Mouse (Mus musculus) forebrain, embryonic 14.5 days (tissue): Measurements from ENCODE around the gene Asf1a. TPM values are rescaled to one million over a fixed set of nuclear protein-coding genes. Genes with fewer than 3 reads are reported as not detected.
"Not testable (repeated sequence)": the region's sequence is repeated elsewhere in the genome, so short reads cannot be mapped to it uniquely, and the experiment has no call there.

Experiments used
- ATAC-seq: fragments of 200-750 bp; cut with Nextera tagmentation; 2 replicates; pipeline ENCODE4 v1.8.0; 2017; ENCODE audit warnings: mild to moderate bottlenecking, moderate library complexity
- DNase-seq: peaks from one replicate; pipeline ENCODE4 v3.0.0-alpha.2; 2015; ENCODE audit warnings: low spot score
- H3K27ac ChIP-seq: fragments of 300-500 bp; sonication (generic); 2 replicates; pipeline ENCODE4 v1.5.1; 2014; ENCODE audit warnings: low read depth, mild to moderate bottlenecking, control low read depth, low read length, moderate library complexity
- H3K27me3 ChIP-seq: fragments of 300-500 bp; sonication (generic); replicated peaks from 2 replicates; pipeline ENCODE4 v1.6.1; 2014; ENCODE audit warnings: low read length, control low read depth, mixed read lengths; ENCODE audit not compliant: control insufficient read depth, insufficient read depth
- H3K36me3 ChIP-seq: fragments of 300-500 bp; sonication (generic); 2 replicates; pipeline ENCODE4 v1.6.1; 2014; ENCODE audit warnings: low read length, control low read depth; ENCODE audit not compliant: control insufficient read depth, insufficient read depth
- H3K4me1 ChIP-seq: fragments of 300-500 bp; sonication (generic); 2 replicates; pipeline ENCODE4 v1.6.1; 2014; ENCODE audit warnings: antibody characterized with exemption, low read length, control low read depth; ENCODE audit not compliant: control insufficient read depth, insufficient read depth
- H3K4me2 ChIP-seq: fragments of 300-500 bp; sonication (generic); 2 replicates; pipeline ENCODE4 v1.6.1; 2014; ENCODE audit warnings: mild to moderate bottlenecking, control low read depth, low read length
- H3K4me3 ChIP-seq: fragments of 300-500 bp; sonication (generic); 2 replicates; pipeline ENCODE4 v1.5.1; 2014; ENCODE audit warnings: low read depth, low read length, control low read depth
- H3K9ac ChIP-seq: fragments of 300-500 bp; sonication (generic); 2 replicates; pipeline ENCODE4 v1.6.1; 2014; ENCODE audit warnings: mild to moderate bottlenecking, low read length, control low read depth, moderate library complexity
- H3K9me3 ChIP-seq: fragments of 300-500 bp; sonication (generic); replicated peaks from 2 replicates; pipeline ENCODE4 v1.6.1; 2016; ENCODE audit warnings: low read length, control low read depth, mixed read lengths; ENCODE audit not compliant: control insufficient read depth
- WGBS: fragments of 180-500 bp; shearing (Covaris S2); extraction: QIAGEN DNeasy Blood & Tissue Kit; methylation state at CpG from one replicate; pipeline ENCODE4 v1.1.7; 2014; 5-methylcytosine and 5-hydroxymethylcytosine counted together
- polyA plus RNA-seq: library from polyadenylated mRNA; unstranded; fragments of >200 nt; fragmentation: Nextera tagmentation; extraction: Ambion mirVana; gene quantifications from 2 replicates; pipeline ENCODE4 v1.2.1, GENCODE M21; 2014

Asf1a gene
- polyA plus RNA-seq, 1 experiment from 2014 or later = 119 TPM

- Histone ChIP-seq H3K9ac (peak overlapping the region; percentile 69), H3K4me1 (peaks cover 2% of the 10 kb centered on the region; the same call in 1 of the 2 replicates), H3K27me3 (no peaks in the 10 kb centered on the region), H3K4me3 (peak overlapping the region; percentile 75), H3K4me2 (peak overlapping the region; percentile 47), H3K9me3 (no peaks in the 10 kb centered on the region), H3K36me3 (no peaks in the 10 kb centered on the region), H3K27ac (peak overlapping the region; percentile 87)
- peak; percentile 85 for ATAC-seq
- DNase-seq = peak; percentile 94
- WGBS = under 1% methylated on average over 67 of the region's 67 CpGs
Observed at GRCm38 (mm10) chr10:53629247-53629917, 32.8 kb downstream of the Asf1a start.

GRCm38 (mm10) chr10:53629918-53630250, 33.3 kb downstream of the Asf1a start:
- H3K27me3 ChIP-seq = no peaks in the 10 kb centered on the region
- peak; percentile 95 for ATAC-seq
- H3K4me3 ChIP-seq = peak overlapping the region; percentile 75
- H3K9me3 ChIP-seq = no peaks in the 10 kb centered on the region
- peak; percentile 99 for DNase-seq
- peaks cover 2% of the 10 kb centered on the region; the same call in 1 of the 2 replicates for H3K4me1 ChIP-seq
- H3K9ac ChIP-seq = peak overlapping the region; percentile 69
- no peaks in the 10 kb centered on the region for H3K36me3 ChIP-seq
- peak overlapping the region; percentile 87 for H3K27ac ChIP-seq
- under 1% methylated on average over 35 of the region's 35 CpGs for WGBS
- peak overlapping the region; percentile 47 for H3K4me2 ChIP-seq

- not testable (repeated sequence) for DNase-seq, H3K36me3 ChIP-seq, ATAC-seq, H3K4me1 ChIP-seq, H3K9me3 ChIP-seq, H3K27me3 ChIP-seq
- peak within 1 kb of the TSS; percentile 87 for H3K27ac ChIP-seq
- WGBS = 57% methylated on average over 10 of the region's 10 CpGs
- H3K4me3 ChIP-seq = peak within 1 kb of the TSS; percentile 75
- peak within 1 kb of the TSS; percentile 69 for H3K9ac ChIP-seq
- H3K4me2 ChIP-seq = peak within 1 kb of the TSS; percentile 47
Observed at GRCm38 (mm10) chr10:53630339-53630738, 33.8 kb downstream of the Asf1a start, which contains the start of gene Mcm9. Gene Mcm9 (minus strand): TSS chr10:53630439.

- Histone ChIP-seq H3K9ac (no peak overlapping the region), H3K4me1 (no peaks in the 10 kb centered on the region), H3K27ac (no peak overlapping the region), H3K36me3 (no peaks in the 10 kb centered on the region), H3K27me3 (no peaks in the 10 kb centered on the region), H3K4me3 (no peak overlapping the region), H3K4me2 (no peak overlapping the region), H3K9me3 (no peaks in the 10 kb centered on the region)
- ATAC-seq (no peak), DNase-seq (no peak)
- WGBS = 65% methylated on average over 10 of the region's 10 CpGs
Observed at GRCm38 (mm10) chr10:53634160-53634559, 37.6 kb downstream of the Asf1a start.

GRCm38 (mm10) chr10:53635246-53635971, 38.9 kb downstream of the Asf1a start:
- H3K36me3 ChIP-seq = no peaks in the 10 kb centered on the region
- H3K4me2 ChIP-seq = no peak overlapping the region
- no peak for ATAC-seq
- 89% methylated on average over 13 of the region's 13 CpGs for WGBS
- H3K27me3 ChIP-seq = no peaks in the 10 kb centered on the region
- no peaks in the 10 kb centered on the region for H3K9me3 ChIP-seq
- H3K9ac ChIP-seq = no peak overlapping the region
- no peak overlapping the region for H3K27ac ChIP-seq
- H3K4me3 ChIP-seq = no peak overlapping the region
- DNase-seq = no peak
- no peaks in the 10 kb centered on the region for H3K4me1 ChIP-seq

- H3K36me3 ChIP-seq = no peaks in the 10 kb centered on the region
- H3K4me3 ChIP-seq = no peak overlapping the region
- H3K4me2 ChIP-seq = no peak overlapping the region
- H3K27ac ChIP-seq = no peak overlapping the region
- DNase-seq = peak; percentile 70
- ATAC-seq = peak; percentile 57; the same call in 1 of the 2 replicates
- H3K4me1 ChIP-seq = no peaks in the 10 kb centered on the region
- H3K9ac ChIP-seq = no peak overlapping the region
- H3K9me3 ChIP-seq = no peaks in the 10 kb centered on the region
- no peaks in the 10 kb centered on the region for H3K27me3 ChIP-seq
Observed at GRCm38 (mm10) chr10:53641507-53641906, 45.0 kb downstream of the Asf1a start.

GRCm38 (mm10) chr10:53650683-53651082, 54.1 kb downstream of the Asf1a start:
- Histone ChIP-seq H3K36me3 (no peaks in the 10 kb centered on the region), H3K27ac (no peak overlapping the region), H3K9me3 (no peaks in the 10 kb centered on the region), H3K9ac (no peak overlapping the region), H3K4me1 (no peaks in the 10 kb centered on the region), H3K4me2 (no peak overlapping the region), H3K4me3 (no peak overlapping the region), H3K27me3 (no peaks in the 10 kb centered on the region)
- 81% methylated on average over 2 of the region's 2 CpGs for WGBS
- ATAC-seq (no peak), DNase-seq (no peak)

GRCm38 (mm10) chr10:53654239-53654638, 57.7 kb downstream of the Asf1a start:
- DNase-seq, H3K27me3 ChIP-seq, ATAC-seq, H3K4me2 ChIP-seq, H3K9ac ChIP-seq, H3K9me3 ChIP-seq, H3K4me3 ChIP-seq, H3K36me3 ChIP-seq, H3K4me1 ChIP-seq, H3K27ac ChIP-seq: not testable (repeated sequence)
- WGBS = 84% methylated on average over 5 of the region's 5 CpGs
